Mouse (Mus musculus) retina, adult 2 months (tissue): ENCODE measurements around the gene Drap1.

Experiments
- DNase-seq: peaks from one replicate; pipeline ENCODE4 v3.0.0-alpha.2; 2012; ENCODE audit warnings: low read depth, low spot score

The Drap1 gene

DNA sequence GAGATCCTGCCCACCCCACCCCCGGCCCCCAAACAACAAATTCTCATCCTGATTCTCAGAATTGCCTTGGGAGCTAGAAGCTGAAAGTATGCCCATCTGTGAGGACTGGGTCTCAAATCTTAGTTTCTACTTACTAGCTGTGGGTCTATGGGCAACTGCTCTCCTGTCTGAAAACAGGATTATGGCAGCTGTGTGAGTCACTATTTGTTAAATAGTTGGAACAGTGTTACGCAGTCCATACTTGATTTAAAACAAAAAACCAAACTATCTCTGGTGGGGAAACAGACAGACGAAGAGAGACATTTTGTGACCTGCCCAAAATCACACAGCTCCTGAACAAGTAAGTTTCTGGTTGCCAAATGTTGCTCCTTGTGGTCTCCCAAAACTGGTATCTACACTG is 24.9 kb upstream of the Drap1 start:
- DNase-seq, result no peak

DNA sequence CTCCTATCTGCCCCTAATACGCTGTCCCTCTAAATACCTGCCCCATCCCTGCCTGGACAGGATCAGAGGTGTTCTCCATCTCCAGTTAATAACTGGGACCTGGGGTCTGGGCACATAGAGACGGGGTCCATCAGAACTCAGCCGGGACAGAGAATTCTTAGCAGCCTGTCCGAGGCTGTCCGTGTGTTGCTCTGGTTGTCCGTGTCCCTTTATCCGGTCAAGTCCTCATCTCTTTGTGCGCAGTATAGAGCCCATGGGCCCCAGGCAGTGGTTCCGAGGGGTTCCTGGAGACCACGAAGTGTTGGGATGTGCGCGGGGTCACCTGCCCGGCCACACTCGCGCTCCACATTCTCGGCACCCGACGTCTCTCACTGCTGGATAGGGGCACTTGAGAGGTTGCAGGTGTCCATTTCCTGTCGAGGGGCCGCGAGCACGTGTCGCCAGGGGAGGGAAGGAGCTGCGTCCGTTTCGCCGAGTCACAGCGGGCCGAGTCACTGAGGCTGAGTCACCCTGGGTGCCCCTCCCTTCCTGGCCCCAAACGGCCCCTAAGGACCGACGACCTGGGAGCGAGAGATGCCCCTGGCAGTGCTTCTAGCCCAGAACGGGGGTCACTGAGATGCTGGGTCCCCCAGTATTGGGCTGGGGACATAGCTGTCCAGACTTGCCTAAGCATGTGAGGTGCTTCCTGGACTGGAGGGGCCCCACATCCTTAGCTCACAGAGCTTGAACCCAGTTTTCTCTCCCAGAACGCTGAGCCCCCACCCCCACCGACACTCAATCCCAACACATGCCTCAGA is 23.8 kb upstream of the Drap1 start:
- no peak for DNase-seq

DNA sequence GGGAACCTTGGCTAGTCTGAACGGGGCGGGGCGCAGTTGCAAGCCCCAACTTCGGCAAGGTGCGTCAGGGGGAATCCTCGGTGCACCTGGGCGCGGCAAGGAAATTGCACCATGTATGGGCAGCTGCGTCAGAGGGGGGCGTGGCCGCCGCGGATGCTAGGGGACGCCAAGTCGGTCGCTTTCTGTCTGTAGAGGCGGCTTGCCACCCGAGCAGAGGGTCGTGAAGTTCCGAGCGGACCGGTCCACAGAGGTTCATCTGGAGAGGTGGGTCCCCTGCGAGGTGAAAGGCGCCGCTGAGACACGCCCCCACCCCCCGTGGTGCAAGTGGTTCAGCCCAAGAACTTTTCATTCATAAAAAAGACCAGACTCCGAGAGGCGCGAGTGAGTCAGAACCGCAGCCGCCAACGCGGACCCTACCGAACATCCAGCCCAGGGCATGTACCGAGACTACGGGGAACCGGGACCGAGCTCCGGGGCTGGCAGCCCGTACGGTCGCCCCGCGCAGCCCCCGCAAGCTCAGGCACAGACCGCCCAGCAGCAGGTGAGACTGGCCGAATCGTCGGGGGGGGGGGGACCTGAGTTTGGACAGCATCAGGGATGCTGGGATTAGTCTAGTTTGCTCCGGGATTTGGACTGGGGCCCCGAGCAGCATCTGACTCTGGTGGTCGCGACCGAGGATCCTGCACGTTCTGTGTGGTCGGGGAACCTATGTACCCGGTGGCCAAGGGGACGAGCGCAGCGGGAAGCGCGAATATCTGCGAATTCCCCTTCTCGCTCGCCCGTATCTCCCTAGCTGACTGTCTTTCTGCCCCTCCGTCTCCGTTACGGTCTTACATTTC is 23.0 kb upstream of the Drap1 start, which contains the start of gene Fosl1:
Fosl1 (plus strand) TSS at position 33 of the 839 bp plus-strand sequence.
- DNase-seq, result no peak

DNA sequence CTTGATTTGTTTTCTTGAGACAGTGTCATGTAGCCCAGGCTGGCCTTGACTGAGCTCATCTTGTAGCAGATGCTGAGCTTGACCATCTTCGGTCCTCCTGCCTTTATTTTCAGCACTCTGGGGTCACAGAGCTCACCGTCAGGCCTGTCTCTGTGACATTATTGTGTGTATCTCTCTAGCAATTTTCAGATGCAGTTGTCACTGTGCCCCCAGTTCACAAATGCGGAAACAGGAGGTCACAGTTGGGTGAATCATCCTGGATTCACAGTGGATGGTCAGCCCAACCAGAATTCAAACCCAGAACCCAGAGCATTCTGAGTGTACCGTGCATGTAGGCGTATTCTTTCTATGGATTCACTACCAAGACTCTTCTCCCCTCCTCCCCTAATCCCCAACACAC is 21.0 kb upstream of the Drap1 start:
- DNase-seq, result no peak

DNA sequence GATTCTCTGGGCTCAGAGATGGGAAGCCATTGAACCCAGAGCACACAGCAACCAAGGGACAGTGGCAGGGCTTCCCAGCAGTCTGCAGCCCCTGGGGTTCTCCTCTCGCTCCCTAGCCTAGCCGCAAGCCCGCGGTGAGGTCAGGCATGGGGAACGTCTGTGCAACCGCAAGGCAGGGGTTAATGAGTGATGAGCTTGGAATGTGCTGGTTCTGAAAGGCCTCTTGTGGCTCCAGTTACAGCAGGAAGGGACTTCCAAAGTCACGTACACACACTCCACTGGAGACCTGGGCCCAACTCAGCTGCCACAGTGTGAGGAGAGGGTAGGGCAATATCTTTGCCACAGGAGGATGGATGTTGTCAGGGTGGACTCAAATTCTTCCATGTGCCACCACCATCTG is 20.2 kb upstream of the Drap1 start:
- DNase-seq, result no peak

DNA sequence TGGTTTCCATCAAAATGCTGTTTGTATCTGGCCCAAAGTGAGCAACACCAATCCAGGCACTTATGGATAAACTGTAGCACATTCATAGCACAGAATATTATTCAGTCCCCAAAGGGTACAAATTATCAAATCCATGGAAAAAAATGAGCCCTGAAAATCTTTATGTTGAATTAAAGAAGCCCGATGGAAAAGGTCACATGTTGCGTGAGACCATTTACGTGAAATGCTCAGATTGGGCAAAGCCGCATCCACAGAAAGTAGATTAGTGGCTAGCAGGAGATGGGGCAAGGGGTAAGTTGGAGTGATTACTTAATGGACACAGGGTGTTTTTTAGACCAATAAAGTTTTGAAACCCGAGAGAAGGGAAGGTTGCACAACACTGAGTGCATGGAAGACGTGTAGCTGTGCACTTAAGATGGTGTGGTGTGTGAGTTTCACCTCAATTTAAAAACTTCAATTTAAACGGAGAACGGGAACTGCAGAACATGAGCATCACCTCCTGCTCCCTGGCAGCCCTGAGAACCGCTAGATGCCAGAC is 19.7 kb upstream of the Drap1 start:
- DNase-seq, result no peak

DNA sequence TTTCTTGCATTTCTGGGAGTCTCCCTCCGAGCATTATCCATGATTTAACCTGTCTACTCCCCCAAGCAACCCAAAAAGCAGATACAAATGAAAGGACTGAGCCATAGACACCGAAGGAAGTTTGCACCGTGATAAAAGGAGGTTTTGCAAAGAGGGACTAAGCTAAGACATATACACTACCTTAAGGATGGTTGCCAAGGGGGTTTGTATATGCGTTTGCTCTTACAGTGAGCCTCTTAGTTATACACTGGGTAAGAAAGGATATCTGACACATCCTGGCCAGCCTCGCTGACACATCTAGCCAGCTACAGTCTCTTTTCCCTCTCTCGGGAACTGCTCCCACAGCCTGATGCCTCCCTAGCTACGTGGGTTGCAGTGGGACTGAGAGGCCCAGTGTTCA is 9.2 kb upstream of the Drap1 start:
- no peak for DNase-seq

DNA sequence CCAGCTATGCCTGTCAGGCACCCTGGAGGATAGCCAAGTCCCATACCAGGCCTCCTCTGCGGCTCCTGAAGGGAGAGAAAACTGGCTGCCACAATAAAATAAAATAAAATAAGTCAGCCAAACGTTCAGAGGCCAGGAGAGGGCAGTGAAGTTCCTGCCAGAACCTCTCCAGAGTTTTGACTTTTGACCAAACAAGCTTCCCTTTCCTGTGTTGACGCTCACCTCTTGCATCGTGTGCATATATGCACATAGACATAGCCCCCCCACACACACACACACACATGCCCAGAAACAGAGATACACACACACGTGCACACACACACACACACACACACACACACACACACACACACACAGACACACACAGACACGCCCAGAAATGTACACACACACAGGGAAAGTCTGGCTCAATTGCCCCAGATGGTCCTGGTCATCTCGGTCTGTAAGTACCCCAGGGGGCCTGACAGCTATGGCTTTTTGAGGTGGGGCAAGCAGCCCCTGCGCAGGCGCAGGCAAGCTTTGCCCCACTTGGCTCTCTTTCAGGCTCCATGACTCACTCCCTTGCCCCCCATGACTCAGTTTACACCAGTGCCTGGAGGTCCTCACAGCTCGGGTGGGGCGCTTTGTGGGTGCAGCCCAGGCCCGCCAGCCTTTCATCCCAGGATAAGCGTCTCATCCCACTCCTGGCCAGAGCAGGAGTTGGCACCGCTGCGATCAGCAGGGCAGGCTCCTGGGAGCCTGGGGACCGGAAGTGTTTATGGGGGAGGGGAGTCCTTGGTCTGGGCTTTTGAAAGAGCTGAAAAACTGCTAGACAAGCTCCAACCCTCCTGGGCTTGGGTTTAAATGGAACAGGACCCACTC is 8.4 kb upstream of the Drap1 start:
- DNase-seq, result no peak

DNA sequence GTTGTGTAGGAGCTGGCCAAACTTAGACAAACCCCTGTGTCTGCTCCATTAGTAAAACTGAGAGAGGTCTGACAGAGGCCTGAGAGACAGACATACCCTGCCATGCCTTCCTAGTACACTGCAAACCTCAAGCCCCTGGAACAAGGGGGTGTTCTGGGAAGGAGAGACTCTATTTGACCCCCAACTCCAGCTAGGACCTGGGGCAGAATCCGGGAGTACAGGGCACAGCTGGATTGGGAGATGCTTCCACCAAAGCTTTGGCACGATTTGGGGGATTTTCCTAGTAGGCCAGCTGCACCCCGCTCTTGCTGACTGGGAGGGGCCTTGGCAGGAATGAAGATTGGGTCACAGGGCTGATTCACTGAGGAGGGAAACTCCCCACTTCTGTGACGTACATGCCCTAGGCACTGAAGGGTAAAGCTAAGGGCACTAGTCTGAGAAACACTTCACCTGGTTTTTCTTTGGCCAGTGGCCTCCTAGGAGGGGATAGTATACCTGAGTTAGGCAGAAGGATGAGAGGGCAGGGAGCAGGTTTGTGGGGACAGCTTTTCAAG is 7.2 kb upstream of the Drap1 start:
- DNase-seq, result no peak

DNA sequence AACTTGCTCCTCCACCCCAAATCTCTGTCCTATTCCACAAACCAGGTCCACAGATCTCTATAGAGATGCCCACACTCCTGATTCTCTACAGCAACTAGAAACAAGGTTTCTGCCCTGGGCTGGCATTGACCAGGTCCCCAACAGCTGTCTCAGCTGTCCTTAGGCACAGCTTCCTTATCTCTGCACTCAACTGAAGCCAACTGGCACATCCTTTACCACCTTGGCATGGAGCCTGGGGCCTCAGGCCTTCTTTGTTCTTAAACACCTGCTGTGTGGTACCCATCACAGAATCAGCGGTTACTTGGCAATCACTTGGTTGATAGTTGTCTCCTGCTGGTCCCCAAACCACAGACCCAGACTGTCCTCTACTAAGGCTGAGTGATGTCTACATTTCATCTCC is 5.6 kb upstream of the Drap1 start:
- no peak for DNase-seq

DNA sequence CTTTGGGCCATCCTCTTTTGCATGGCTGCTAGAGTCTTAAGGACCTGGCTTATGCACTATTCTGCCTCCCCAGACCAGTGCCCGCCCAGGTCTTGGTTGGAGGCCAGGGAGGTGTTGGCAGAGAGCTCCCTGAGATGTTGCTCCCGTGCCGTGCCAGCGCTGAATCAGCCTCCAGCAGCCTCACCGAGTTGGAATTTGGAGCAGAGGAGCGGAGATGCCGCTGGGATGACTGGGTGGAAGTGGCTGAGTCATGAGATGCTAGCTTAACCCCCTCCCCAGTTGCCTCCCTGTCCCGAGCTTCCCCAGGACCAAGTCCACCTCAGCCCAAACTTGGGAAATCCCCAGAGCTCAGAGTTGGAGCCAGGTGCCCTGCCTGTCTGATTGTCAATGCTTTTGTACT is 5.0 kb upstream of the Drap1 start:
- DNase-seq, result no peak

DNA sequence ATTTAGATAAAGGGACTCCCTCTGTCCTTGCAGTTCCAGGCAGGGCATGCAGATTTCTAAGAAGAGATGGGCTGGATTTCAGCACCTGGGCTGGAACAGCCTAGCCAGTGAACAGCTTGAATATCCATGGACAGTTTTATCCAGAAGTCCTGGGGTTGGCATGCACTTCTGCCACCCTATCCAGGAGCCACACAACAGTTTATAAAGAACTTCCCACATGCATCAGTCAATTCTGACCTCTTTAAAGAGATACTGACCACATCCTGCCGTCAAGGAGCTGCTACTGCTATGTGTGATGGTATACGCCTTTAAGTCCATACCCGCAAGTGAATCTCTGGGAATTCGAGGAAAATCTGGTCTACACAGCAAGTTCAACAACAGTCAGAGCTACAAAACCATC is 4.4 kb upstream of the Drap1 start:
- no peak for DNase-seq

DNA sequence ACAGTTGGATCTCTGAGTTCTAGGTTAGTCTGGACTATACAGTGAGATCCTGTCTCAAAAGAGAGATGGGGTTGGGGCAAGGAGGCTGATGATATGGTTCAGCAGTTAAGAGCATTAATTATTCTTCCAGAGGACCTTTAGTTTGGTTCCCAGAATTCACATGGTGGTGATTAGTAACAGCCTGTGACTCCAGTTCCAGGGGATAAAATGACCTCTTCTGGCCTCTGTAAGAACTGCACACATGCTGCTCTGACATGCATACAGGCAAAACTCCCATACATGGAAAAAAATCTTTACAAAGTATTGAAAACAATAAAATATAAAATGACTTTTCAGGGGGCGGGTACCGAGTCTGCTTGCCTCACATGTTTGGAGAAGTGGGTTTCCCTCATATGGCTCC is 3.3 kb upstream of the Drap1 start:
- DNase-seq, result no peak

DNA sequence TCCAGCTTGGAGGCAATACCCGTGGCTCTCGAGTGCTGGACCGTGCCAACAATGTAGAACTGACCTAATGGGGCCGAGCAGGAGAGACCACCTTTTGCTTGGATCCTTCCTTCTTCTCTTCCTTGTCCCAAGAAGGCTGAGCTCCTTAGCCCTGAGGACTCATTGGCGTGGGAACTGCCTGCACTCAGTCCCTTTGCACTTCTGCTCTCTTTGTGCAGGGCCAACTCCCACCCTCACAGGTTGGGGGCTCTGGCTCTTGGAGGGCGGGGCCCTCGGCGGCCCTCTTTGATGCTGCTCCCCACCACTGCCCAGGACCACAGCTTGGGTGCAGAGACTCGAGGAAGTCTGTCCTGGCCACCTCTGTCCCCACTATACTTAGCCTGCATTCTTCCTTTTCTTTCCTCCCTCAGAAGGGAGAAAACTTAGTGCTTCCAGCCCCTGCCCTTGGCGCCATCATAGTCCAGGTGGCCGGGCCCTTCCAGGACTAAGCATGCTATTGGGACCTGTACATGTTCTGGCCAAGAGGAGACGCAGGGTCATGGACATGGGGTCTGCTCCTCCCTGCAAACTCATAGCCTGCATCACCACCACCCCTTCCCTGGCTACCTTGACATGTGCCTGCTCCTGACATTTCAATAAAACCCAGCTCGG is 2.0 kb upstream of the Drap1 start:
- DNase-seq, result no peak

DNA sequence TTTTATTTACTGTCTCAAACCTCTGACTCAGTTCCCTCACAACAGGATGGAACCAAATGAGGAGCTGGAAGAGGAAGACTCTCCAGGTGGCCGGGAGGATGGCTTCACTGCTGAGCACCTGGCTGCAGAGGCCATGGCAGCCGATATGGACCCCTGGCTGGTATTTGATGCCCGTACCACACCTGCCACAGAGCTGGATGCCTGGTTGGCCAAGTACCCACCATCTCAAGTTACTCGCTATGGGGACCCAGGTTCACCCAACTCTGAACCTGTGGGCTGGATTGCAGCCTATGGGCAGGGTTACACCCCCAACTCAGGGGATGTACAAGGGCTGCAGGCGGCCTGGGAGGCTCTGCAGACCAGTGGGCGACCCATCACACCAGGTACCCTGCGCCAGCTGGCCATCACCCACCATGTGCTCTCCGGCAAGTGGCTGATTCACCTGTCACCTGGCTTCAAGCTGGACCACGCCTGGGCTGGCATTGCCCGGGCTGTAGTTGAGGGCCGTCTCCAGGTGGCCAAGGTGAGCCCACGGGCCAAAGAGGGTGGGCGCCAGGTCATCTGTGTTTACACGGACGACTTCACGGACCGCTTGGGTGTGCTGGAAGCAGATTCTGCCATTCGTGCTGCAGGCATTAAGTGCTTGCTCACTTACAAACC is 1.3 kb upstream of the Drap1 start:
- no peak for DNase-seq

DNA sequence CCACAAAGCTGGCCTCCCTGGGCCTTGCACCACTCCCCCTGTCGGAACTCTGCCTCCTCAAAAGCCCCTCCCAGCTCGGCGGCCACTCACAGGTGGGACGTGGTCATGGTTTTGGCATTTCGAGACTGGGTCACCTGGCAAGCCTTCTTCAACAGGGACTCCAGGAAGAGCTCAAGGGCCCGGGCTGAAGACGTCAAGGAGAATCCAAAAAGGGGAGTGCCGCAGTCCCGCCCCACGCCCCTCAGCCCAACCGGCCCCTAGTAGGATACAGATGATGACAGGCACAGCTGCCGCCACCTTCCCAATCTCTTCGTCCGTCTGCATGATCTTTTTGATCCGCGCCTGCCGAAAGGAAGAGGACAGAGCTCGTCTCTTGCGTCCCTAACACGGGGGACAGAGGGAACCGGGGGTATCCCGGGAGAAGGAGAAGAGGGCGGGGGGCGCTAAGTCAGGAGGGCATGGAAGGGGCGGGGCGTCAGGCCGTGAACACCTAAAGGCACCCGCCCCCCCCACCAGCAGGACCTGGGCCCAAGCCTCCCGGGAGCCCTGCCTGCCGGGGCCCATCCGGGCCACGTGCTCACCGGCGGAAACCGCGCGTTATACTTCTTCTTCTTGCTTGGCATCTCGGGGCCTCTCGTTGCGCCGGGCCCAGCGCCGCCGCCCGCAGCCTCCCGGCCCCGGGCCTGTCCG is 542 bp downstream of the Drap1 start:
- DNase-seq, result no peak

DNA sequence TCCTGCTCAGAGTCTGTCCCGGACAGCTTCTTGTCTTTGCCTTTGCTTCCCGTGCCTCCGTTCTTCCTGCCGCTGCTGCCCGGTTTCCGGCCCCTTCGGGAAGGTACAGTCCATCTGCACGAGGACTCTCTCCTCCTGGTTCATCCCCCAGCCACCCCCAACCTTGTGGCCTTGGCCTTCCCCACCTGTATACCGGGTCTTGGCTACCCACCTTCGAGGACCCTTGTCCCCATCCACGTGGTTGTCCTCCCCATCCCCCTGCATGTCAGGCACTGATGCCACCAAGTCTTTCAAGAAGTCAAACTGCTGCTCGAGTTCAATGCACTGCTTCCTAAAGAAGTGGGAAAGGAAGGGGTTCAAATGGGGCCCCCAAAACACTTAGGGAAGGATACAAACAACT is 1.2 kb downstream of the Drap1 start:
- no peak for DNase-seq

DNA sequence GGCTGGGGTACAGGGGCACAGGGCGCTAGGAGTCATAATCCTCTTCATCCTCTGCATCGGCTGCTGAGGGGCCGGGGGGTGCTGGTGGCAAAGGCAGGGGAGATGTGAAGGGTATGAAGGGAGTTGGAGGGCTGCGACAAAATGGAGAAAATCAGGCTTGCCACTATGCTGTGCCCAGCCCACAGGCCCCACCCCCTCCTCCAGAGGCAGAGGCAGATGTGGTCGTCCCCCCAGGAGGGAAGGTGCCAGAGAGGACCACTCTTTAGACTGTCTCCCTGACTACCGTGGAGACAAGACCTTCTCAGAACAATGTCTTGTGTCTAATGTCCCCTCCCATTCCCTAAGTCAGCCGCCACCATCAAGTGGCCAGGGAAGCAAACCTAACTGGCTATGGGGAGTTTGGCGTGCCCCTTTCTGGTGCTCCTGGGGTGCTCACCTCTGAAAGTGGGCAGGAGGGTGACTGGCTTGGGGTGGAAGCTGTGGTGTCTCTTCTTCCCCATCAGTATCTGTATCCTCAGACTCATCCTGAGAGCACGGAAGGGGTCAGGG is 1.8 kb downstream of the Drap1 start:
- no peak for DNase-seq

DNA sequence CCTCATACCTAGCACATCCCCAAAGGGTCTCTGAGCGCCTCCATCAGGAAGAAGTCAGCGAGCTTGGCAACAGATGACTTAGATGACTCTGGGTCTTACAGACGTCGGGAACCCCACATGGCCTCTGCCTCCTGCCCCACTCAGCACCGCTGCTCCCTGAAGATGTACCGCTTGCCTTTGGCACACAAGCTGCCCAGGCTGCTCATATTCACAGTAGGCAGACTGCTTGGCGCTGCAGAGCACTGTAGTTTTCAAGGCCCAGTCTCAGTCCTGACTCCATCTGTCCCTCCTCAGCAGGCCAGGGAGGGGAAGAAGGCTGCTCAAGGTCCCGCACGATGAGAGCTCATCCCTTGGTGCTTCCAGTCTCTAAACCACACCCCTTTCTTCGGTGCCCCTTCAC is 2.5 kb downstream of the Drap1 start:
- DNase-seq, result no peak

DNA sequence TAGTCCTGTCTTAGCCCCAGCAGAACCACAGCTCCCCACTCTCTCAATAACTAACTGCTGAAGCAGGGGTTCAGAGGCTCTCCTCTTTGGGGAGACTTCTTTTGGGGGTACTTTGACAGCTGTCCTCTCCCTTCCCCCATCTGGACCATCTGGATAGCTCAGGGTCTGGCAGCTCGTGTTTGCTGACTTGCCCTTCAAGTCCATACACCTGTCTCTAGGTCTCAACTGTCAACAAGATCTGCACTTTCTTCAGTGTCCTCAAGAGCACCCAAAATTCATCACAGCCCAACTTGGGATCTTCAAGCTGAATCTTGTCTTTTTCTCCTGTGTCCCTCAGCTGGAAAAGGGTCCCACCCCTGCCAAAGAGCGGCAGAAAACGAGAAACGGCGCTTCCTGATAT is 3.0 kb downstream of the Drap1 start:
- no peak for DNase-seq
